Mouse (Mus musculus): Measurements from ENCODE around the gene P2rx7. TPM values are rescaled to one million over a fixed set of nuclear protein-coding genes. Genes with fewer than 3 reads are reported as not detected.

P2rx7 gene
- total and polyA plus RNA-seq, 2 experiments from 2014 or later: 7.3 to 16.2 TPM

DNA sequence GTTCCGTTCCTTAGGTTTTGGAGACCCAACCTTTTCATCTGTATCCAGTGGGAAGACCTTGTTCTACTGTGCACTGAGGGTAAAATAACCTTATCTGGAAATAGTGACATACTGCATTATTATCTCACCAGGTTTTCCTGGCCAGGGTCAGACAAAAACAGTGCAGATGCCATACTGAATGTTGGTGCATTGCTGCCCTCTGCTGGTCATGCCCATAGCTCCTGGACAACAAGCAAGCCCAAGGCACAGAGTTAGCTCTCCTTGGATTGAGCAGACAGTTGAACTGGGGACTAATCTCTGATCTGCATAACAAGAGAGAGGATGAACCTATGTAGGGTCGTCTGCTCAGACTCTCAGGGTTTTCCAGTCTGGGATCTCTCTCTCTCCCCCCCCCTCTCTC, 16.5 kb upstream of the P2rx7 start:
- Histone ChIP-seq H3K27me3 (ENCODE audit: insufficient read depth, low read length) (no peaks in the 10 kb centered on the region), H3K4me1 (ENCODE audit: insufficient read depth, low read length) (no peaks in the 10 kb centered on the region), H3K9ac (replicated peaks; ENCODE audit: low read length) (no peak overlapping the region), H3K4me3 (ENCODE audit: low read length) (no peak overlapping the region), H3K27ac (no peak overlapping the region; the same call in 1 of the 2 replicates), H3K36me3 (ENCODE audit: insufficient read depth, low read length) (no peaks in the 10 kb centered on the region), H3K4me2 (ENCODE audit: low read depth, low read length) (no peak overlapping the region), H3K9me3 (ENCODE audit: low read length) (no peaks in the 10 kb centered on the region)
- 39% methylated on average over 2 of the region's 2 CpGs for WGBS
- peak; percentile 80 for ATAC-seq
- TF ChIP-seq CTCF (IDR thresholded peaks at IDR 0.05; ENCODE audit: low read depth): peak; percentile 97
- DNase-seq (ENCODE audit: low spot score): peak; percentile 95

DNA sequence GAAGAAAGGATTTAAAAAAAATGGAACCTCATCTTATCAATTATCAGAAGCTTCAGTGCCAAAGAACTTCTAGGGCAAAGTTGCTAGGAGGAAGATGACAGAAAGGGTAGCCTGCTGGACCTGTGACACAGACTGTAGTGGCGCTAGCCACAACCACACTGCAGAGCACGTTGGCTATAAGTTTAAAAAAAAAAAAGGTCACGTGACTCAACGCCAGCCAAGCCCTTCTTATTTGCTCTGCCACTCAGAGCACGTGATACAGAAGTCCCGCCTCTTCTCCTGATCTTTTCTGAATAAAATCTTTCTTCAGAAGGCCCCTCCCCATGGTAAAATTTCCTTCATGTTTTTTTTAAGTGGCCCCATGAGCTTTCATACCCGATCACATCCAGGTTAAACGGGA, 8.5 kb upstream of the P2rx7 start:
- Histone ChIP-seq H3K4me3 (ENCODE audit: low read length) (no peak overlapping the region), H3K4me1 (ENCODE audit: insufficient read depth, low read length) (no peaks in the 10 kb centered on the region; the same call in none of the 2 replicates), H3K9me3 (ENCODE audit: low read length) (no peaks in the 10 kb centered on the region), H3K27ac (no peak overlapping the region), H3K27me3 (ENCODE audit: insufficient read depth, low read length) (no peaks in the 10 kb centered on the region), H3K4me2 (ENCODE audit: low read depth, low read length) (no peak overlapping the region), H3K9ac (replicated peaks; ENCODE audit: low read length) (no peak overlapping the region), H3K36me3 (ENCODE audit: insufficient read depth, low read length) (no peaks in the 10 kb centered on the region)
- DNase-seq (ENCODE audit: low spot score) (no peak), ATAC-seq (no peak)
- 82% methylated on average over 8 of the region's 8 CpGs for WGBS
- TF ChIP-seq CTCF (IDR thresholded peaks at IDR 0.05; ENCODE audit: low read depth): no peak

DNA sequence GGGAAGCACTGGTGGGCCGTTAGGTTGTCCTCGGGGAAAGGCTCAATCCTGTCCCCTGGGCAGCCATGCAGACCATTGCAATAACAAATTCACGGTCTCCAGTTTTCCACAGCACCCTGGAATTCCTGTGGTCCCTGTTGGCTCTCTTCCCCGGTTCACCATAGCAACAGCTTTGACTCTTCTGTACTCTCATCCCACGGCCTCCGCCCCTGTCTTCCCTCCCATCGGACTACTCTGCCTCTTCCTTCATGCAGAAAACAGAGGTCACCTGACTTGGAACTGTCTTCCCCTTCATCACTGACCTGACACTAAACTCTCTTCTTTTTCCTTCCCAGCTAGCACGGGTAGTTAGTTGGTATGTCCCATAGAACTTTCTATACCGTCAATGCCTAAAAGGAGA, 7.4 kb upstream of the P2rx7 start:
- Histone ChIP-seq H3K9me3 (ENCODE audit: low read length) (no peaks in the 10 kb centered on the region), H3K9ac (replicated peaks; ENCODE audit: low read length) (no peak overlapping the region), H3K4me2 (ENCODE audit: low read depth, low read length) (no peak overlapping the region), H3K36me3 (ENCODE audit: insufficient read depth, low read length) (no peaks in the 10 kb centered on the region), H3K4me1 (ENCODE audit: insufficient read depth, low read length) (no peaks in the 10 kb centered on the region; the same call in none of the 2 replicates), H3K4me3 (ENCODE audit: low read length) (no peak overlapping the region), H3K27me3 (ENCODE audit: insufficient read depth, low read length) (no peaks in the 10 kb centered on the region), H3K27ac (no peak overlapping the region)
- 44% methylated on average over 9 of the region's 9 CpGs for WGBS
- ATAC-seq: 0 out of 2 replicates have a peak, but pooled peaks have one; percentile 40
- TF ChIP-seq CTCF (IDR thresholded peaks at IDR 0.05; ENCODE audit: low read depth): no peak
- DNase-seq (ENCODE audit: low spot score): peak; percentile 32

DNA sequence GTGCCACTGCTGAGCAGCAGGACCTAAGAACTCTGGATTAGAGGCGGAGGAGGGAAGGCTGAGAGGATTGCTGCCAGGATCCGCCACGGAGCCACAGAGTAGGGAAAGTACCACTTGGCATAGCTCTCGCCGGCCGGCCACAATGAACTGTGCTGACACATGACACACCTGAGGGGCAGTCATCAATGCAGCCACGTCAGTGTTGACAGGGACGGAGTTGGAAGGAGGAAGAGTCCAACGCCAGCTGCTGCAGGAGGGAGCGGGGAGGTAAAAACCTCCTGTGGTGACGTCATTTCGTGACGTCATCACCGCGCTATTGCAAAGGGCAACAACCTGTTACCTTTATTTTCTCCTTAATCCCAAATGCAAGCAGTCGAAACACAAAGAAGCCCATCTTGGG, 6.8 kb upstream of the P2rx7 start:
- DNase-seq (ENCODE audit: low spot score) (peak; percentile 28), ATAC-seq (peak; percentile 47; the same call in 1 of the 2 replicates)
- 37% methylated on average over 16 of the region's 16 CpGs for WGBS
- peak overlapping the region; percentile 49 for H3K4me2 ChIP-seq (ENCODE audit: low read depth, low read length)
- H3K27me3 ChIP-seq (ENCODE audit: insufficient read depth, low read length): no peaks in the 10 kb centered on the region
- no peaks in the 10 kb centered on the region for H3K9me3 ChIP-seq (ENCODE audit: low read length)
- H3K36me3 ChIP-seq (ENCODE audit: insufficient read depth, low read length): no peaks in the 10 kb centered on the region
- H3K4me3 ChIP-seq (ENCODE audit: low read length): 0 out of 2 replicates have a peak overlapping the region, but pooled peaks have one; percentile 8
- no peak overlapping the region for H3K9ac ChIP-seq (replicated peaks; ENCODE audit: low read length)
- no peak overlapping the region for H3K27ac ChIP-seq
- TF ChIP-seq CTCF (IDR thresholded peaks at IDR 0.05; ENCODE audit: low read depth): no peak
- H3K4me1 ChIP-seq (ENCODE audit: insufficient read depth, low read length): no peaks in the 10 kb centered on the region; the same call in none of the 2 replicates

DNA sequence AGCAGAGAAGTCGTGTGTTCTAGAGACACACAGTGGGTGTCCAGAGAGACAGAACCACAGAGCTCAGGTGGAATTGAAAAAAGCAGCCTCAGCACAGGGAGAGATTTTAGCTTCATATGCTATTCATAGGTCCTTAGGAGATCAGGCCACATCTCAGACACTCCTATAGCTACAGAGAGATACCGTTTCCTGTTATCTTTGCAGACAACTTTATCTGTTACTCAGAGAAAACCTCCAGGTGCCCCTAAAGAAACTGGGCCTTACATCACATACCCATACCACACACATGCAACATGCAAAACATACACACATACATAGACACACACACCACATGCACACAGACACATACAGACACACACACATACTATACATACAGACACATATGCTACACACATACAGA, 5.4 kb upstream of the P2rx7 start:
- WGBS: 77% methylated on average over 2 of the region's 2 CpGs
- ATAC-seq: no peak

DNA sequence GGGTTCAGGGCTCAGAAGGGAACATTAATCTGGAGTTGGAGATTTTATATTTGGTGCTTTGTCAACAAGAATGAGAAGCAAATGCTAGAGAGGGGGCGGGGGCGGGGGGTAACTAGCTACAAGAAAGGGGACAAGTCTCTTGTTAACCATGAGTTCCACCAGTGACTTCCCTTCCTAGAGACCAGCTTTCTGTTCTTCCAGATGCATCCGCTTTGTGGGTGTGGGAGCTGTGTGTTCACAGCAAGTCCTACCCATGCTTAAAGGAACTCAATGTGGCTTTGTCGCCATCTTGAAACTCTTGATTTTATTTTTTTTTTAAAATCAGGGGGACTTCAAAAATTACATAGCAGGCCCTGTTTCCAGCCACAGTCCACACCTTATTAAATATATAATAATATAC, 4.2 kb upstream of the P2rx7 start:
- no peaks in the 10 kb centered on the region for H3K36me3 ChIP-seq (ENCODE audit: insufficient read depth, low read length)
- ATAC-seq: no peak

More for the DNA sequence above, 5.4 kb upstream of the P2rx7 start:
- Histone ChIP-seq H3K36me3 (ENCODE audit: insufficient read depth, low read length) (no peaks in the 10 kb centered on the region), H3K9me3 (ENCODE audit: low read length) (no peaks in the 10 kb centered on the region), H3K4me2 (ENCODE audit: low read depth, low read length) (no peak overlapping the region), H3K27ac (no peak overlapping the region), H3K9ac (replicated peaks; ENCODE audit: low read length) (no peak overlapping the region), H3K27me3 (ENCODE audit: insufficient read depth, low read length) (no peaks in the 10 kb centered on the region), H3K4me1 (ENCODE audit: insufficient read depth, low read length) (no peaks in the 10 kb centered on the region; the same call in none of the 2 replicates), H3K4me3 (ENCODE audit: low read length) (no peak overlapping the region)
- no peak for TF ChIP-seq CTCF (IDR thresholded peaks at IDR 0.05; ENCODE audit: low read depth)
- no peak for DNase-seq (ENCODE audit: low spot score)

DNA sequence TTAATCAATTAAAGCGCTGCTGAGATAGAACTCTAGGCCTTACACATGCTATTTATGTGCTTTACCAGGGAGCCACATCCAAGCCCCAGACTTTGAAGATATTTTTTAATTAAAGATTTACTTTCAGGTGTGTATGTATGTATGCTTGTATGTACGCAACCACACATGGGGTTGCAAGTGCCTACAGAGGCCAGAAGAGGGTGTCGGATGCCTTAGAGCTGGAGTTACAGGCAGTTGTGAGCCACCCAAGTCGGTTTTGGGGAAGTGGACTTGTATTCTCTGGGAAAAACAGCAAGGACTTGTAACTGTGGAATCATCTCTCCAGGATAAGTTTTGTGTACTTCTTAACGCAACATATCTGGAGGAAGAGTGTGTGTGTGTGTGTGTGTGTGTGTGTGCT, 3.7 kb upstream of the P2rx7 start:
- H3K36me3 ChIP-seq (ENCODE audit: insufficient read depth, low read length): no peaks in the 10 kb centered on the region
- DNase-seq (ENCODE audit: low spot score) (no peak), ATAC-seq (no peak)
- TF ChIP-seq CTCF (IDR thresholded peaks at IDR 0.05; ENCODE audit: low read depth): peak; percentile 15; the same call in 1 of the 2 replicates
- no peak overlapping the region for H3K27ac ChIP-seq
- no peak overlapping the region for H3K4me3 ChIP-seq (ENCODE audit: low read length)
- H3K9ac ChIP-seq (replicated peaks; ENCODE audit: low read length): no peak overlapping the region
- H3K4me1 ChIP-seq (ENCODE audit: insufficient read depth, low read length): no peaks in the 10 kb centered on the region; the same call in none of the 2 replicates
- no peaks in the 10 kb centered on the region for H3K9me3 ChIP-seq (ENCODE audit: low read length)
- 86% methylated on average over 5 of the region's 5 CpGs for WGBS
- H3K4me2 ChIP-seq (ENCODE audit: low read depth, low read length): no peak overlapping the region
- no peaks in the 10 kb centered on the region for H3K27me3 ChIP-seq (ENCODE audit: insufficient read depth, low read length)

More for the DNA sequence above, 4.2 kb upstream of the P2rx7 start:
- no peak overlapping the region for H3K27ac ChIP-seq
- H3K9ac ChIP-seq (replicated peaks; ENCODE audit: low read length): no peak overlapping the region
- H3K9me3 ChIP-seq (ENCODE audit: low read length): no peaks in the 10 kb centered on the region
- WGBS: 98% methylated on average over 4 of the region's 4 CpGs
- H3K4me1 ChIP-seq (ENCODE audit: insufficient read depth, low read length): no peaks in the 10 kb centered on the region; the same call in none of the 2 replicates
- H3K27me3 ChIP-seq (ENCODE audit: insufficient read depth, low read length): no peaks in the 10 kb centered on the region
- H3K4me2 ChIP-seq (ENCODE audit: low read depth, low read length): no peak overlapping the region
- no peak for TF ChIP-seq CTCF (IDR thresholded peaks at IDR 0.05; ENCODE audit: low read depth)
- H3K4me3 ChIP-seq (ENCODE audit: low read length): no peak overlapping the region
- no peak for DNase-seq (ENCODE audit: low spot score)
